Mouse (Mus musculus) urinary bladder, adult 2 months (tissue): Measurements from ENCODE around the gene Renbp. TPM values are rescaled to one million over a fixed set of nuclear protein-coding genes. Genes with fewer than 3 reads are reported as not detected.

ENCODE experiments used
- DNase-seq: peaks from one replicate; pipeline ENCODE4 v3.0.0; 2022; ENCODE audit warnings: low spot score
- polyA plus RNA-seq: library from polyadenylated mRNA; depleted of rRNA; stranded (reverse); fragments of >200 nt; gene quantifications from 2 replicates; pipeline ENCODE4 v1.2.3, GENCODE M21; 2012; rRNA removed

The Renbp gene
- 35.0 and 36.8 TPM in 2 replicates for polyA plus RNA-seq

DNA sequence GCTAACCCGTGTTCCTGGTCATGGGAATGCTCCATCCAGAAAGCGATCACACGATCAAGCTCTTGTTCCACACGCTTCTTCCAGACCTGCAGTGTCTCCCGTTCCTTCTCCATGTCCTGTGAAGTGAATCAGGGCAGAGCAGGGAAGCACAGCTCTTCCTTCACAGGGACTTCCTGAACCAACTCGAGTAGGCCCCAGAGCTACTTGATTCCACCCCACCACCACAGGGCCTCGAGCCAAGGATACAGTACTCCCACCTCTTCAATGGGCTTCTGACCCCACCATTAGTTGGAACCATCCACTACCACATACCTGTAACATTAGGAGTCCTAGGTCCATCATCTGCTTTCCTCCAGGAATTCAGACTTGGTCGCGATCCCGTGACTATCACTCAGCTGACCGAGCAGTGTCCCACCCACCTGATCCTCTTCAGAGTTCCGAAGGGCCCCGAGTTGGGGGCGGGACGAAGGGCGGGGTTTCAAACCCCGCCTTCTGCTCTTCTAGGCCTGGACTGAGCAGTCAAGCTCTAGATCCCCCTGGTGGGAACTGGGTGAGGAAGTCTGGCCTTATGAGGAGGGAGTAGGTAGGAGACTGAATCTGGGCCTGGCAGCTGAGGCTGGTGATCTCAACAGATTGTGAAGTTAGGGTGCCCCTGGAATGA, at the start of gene Renbp:
Gene Renbp, minus strand, starts transcription at position 449 of the 661 bp plus-strand sequence.
- DNase-seq: no peak

DNA sequence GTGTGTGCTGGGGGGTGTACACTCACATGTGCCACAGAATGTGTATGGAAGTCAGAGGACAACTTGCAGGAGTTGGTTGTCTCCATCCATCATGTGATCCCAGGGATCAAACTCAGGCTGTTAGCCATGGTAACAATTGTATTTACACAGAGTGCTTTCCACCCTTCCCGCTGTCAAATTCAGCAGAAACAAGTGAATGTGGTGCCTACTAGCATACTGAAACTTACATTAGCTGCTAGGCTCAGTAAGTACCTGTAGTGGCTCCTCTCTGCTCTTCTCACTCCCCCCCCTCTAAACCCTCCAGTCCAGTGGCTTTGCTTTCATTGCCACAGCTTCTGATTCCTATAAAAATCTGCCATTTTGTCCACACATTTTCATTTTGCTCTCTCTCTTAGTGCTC, 47.1 kb upstream of the Renbp start:
- DNase-seq: no peak

DNA sequence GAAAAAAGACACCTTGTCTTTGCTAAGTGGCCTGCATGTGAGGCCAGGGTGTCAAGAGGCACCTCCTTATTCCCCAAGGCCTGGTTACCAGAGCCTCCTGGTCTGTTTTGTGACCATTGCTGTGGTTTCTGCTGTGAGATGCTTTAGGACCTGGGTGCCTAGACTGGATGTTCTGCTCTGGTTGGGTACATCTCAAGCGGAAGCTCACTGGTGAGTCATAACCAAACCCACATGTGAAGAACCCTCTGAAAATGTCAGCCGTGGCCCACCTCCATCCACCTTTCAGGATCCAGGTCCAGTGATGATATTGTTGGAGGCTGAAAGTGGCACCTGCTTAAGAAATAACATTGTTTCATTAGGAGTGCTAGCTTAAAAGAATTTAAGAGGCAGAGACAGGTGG, 45.6 kb upstream of the Renbp start:
- no peak for DNase-seq

DNA sequence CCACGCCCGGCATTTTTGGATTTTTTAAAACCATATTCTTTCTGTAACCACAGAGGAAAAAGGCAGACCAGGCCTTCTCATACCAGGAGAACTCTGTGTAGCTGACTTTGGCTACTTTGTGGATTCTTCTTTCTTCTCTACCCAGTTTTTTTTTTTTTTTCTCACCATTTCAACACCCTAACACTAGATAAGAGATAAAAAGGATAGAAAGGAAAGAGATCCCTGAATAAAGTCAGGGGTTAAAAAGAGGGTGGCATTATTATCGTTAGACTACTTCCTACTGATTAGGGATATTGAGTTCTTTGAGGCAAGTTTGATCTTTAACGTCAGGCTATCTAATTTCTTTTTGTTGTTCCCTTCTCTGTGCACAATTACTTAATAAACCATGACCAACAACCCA, 42.1 kb upstream of the Renbp start:
- no peak for DNase-seq

DNA sequence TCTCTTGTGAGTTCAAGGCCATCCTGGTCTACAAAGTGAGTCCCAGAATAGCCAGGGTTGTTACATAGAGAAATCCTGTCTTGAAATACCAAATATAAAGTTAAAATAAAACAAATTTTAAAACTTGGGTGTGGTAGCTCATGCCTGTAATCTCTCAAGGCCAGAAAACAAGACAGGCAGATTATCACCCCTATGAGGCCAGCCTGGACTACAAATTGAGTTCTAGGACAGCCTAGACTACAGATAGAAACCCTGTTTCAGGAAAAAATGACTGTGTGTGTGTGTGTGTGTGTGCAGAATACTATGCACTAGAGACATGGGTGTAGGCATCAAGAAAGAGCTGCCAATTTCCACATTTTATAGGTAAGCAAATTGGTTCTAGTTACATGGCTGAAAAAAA, 40.1 kb upstream of the Renbp start:
- DNase-seq: no peak

DNA sequence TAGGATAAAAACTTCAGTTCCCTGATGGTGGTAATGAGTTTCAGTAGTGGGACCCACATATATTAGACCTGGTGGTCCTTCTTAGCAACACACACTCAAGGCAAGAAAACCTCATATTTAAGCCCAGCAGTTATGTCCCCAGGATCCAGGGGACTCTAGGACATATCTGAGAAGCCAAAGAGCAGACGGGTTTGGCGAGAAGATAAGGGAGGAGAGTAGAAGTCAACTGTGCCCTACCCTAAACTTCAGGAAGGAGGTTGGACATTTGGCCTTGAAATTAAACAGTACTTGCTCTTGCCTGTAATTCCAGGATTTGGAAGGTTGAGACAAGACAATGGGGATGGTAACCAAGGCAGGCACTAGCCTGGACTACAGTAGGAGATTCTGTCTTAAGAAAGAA, 39.1 kb upstream of the Renbp start:
- no peak for DNase-seq

DNA sequence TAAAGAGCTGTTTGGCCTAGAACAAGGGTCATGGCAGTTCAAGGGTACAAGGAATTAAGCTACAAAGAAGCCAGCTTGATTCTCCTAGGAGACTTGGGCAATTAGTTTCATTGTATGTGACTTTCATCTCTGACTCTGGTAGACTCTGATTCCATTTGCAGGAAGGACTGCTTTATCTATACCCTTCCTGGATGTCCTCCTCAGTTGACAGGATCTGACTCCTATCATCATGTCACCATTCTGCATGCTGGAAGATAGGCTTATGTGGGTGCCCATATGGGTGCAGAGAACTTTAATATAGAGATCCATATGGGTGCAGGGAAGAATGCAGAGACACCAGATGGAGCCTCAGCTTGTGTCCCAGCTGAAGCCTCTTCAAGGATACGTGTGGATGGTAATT, 38.5 kb upstream of the Renbp start:
- DNase-seq: no peak

DNA sequence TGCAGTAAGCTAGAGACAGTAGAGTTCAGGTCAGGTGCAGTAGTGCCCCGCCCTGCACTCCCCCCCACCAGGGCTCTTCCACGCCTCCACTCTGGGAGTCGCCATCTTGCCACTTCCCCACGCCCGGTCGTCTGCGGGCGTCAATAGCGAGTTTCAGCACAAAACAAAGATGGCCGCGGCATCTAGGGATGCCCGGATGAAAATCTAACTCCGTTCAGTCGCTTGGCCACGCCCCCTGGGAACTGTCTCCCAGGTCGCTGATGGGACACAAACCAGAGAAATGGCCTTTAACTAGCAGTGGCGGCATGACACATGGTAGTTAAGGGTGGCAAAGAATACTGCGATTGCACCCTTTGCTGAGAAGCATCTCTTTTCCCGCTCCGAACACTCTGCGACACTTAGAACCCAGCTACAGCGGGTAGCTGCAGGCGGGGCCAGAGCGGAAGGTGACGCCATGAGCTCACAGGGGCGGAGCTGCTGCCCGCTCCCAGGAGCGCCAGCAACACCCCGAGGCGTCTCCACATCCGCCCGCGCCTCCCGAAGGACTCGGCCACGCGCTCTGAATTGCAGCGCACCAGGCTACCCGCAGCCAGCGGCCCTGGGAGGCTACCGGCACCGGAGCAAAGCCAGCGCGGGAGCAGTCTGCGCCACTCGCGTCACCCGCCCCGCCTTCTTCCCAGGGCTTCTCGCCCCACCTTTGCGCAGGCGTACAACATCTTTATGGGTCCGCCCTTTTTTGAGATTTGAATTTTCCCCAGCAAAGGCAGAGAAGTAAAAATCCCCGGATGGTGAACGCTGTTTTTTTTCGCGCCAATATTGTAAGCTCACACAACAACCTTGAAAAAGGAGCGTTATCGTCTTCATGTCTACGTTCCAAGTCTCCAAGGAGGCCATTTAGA, 36.8 kb upstream of the Renbp start:
- peak; percentile 69 for DNase-seq

DNA sequence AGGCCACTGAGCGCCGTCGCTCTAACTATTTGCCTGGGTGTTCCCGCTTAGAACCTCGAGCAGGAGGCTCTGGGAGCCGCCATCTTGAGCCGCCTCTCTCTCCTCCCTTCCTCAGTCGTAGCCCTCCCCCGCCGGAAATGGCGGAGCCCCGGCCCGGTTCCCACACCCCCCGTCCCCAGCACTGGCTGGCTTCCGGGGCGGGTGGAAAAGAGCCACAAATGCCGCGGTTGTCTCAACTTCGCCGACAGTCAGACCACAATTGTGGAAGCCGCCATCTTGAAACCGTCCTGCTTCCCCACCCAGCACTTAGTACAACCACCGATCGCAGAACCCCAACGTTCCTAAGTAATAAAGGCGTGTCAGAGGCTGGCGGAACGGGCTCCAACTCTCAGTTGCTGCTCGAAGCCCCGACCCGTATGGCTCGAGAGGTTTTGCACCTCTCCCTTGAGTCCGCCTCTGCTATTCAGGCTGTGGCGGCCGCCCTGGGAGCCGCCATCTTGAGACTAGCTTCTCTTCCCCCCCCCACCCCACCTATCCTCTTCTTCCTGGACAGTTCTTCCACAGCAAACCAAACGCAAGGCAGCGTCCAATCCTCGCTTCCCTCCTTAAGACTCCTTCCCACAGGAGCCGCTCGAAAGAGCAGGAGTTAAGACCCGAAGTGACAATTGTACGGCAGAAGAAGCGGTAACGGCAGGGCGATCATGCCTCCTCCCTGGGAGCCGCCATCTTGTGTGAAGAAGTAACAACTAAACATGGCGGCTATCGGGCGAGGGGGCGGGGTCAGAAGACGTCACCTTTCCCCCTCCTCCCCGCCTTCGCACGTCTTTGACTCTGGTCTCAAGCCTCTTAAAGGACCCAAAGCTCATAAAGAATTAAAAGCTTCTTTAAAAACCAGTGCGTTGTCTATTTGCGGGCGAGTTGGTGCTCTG, 35.9 kb upstream of the Renbp start, which contains the start of gene Hcfc1:
Gene Hcfc1, minus strand, starts transcription at position 110 of the 929 bp plus-strand sequence.
- peak; percentile 77 for DNase-seq

DNA sequence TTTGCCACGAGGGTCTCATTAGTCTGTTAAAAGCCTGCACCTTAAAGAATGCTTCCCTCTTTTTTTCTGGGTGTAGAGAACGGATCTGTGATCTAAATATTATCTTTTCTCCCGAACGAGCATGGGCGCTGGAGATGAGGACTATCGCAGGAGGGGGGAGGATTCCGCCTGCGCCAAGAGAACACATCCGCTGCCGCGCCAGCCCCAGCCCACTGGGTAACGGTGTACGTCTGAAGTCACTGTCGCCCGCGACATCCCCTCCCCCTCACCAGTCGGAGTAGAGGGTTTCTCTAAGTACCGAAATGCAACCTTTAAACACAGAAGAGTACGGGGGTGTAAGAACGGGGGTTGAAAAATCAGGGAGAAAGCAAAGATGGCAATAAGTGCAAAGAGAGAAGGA, 34.7 kb upstream of the Renbp start:
- no peak for DNase-seq

DNA sequence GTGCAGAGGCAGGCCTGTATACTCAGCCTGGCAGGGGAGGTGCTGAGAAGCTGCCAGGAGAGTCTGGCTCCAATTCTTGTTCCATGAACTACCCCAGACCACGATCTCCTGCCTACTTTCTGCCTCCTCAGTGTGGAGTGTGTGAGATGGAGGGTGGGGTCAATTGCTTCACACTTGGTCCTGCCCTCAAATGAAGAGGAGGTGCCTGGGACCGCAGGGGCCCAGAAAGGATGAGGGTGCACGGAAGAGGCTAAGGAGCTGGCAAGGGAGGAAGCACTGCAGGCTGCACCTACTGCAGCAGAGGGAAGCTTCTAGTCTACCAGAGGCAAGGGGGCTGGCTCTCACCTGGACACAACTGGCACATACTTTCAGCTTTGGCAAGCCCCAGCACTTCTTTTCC, 33.7 kb upstream of the Renbp start:
- DNase-seq: no peak

DNA sequence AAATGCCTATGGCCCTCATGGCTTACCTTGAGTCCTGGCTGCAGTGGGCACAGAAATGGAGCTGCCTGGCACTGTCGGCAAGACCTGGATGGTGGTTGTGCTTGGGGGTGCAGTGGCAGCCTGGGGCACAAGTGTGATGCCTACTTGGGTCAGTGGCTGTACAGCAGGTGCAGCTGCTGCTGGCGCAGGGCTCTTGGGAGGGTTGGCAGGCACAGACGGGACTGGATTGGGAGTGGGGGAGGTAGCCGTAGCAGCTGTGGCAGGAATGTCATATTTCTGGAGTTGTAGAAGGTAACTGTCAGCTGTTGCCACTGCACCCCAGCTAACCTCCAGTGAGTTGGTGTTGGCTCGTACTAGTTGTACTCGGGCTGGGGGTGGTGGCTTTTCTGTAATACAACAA, 24.3 kb upstream of the Renbp start:
- DNase-seq: no peak

DNA sequence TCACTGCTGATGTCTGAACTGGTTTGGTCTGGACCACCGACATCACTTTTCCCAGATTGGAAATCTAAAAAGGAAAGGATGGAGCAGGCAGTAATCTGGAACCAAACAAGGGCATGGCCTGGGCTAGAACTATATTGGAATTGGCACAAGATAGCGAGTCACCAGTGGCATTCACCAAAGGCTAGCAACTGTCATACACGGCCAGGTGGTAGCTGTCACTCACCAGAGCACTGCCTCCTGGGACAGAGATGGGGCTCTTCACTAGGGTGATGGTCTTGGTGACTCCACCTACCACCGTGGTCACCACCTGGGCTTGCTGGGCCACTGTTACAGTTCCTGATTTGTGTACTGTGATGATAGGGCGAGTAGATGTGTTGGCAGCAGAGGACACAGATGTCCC, 22.0 kb upstream of the Renbp start:
- no peak for DNase-seq

DNA sequence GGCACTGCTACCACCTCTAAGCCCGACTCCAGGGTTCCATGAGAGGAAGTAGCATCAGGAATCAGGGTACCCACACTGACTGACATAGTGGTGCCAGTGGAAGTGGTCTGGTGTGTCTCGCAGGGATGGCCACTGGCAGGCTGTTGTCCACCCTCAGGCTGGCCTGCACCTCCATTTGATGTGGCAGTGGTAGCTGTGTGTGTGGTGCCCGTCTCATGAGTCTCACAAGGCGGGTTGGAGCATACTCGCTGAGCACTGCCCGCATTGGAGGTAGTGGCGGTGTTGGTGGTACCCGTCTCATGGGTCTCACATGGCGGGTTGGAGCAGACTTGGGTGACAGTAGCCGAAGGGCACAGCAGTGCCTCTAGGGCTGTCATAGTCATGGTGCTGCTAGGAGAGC, 18.7 kb upstream of the Renbp start:
- no peak for DNase-seq

DNA sequence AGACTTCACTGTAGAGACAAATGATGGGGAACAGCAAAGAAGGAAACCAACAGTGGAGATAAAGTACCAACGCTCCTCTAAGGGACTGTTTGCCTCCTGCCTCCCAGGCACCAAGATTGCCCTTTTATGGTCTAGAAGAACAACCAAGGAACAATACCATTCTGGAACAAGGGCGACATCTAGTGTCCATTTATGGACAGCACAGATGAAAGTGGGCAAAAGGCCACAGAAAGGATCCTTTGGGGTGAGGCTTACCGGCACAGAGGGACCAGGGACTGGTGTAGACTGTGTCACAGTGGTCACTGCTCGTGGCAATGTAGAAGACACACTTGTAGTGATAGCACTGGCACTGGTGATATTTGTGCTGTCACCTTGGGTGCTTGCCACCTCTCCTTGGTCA, 18.0 kb upstream of the Renbp start:
- DNase-seq: no peak

DNA sequence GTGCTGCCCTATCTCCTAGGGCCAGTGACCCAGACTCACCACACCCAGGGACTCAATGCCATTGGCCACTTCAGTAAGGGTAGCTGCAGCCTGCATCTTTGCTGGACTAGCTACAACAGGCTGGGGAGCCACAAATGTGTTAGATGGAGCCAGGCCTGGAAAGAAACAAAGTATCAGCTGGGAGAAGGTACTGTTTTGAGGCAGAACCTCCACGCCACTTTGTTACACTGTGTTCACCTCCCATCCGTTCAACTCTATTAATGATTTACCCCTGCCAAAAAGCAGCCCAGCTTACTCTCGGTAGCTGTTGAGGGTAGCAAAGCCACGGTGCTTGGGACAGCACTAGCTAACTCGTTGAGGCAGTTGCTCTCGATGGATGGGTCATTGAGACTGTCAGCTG, 16.2 kb upstream of the Renbp start:
- no peak for DNase-seq

DNA sequence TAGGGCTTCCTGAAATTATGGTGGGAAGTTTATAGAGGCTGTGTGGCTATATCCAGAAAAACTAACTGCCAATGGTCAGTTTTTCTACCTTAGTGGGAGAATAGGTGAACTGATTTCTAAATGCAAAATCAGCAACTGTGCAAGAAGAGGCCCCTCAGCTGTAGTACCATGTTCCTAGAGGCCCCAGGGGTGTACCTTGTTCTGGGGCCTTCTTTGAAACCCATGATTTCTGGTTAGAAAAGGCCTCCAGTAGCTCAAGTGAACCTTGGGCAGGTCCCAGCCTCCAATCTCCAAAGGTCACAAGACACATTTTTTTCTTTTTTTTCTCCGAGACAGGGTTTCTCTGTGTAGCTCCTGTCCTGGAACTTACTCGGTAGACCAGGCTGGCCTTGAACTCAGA, 11.6 kb upstream of the Renbp start:
- no peak for DNase-seq

DNA sequence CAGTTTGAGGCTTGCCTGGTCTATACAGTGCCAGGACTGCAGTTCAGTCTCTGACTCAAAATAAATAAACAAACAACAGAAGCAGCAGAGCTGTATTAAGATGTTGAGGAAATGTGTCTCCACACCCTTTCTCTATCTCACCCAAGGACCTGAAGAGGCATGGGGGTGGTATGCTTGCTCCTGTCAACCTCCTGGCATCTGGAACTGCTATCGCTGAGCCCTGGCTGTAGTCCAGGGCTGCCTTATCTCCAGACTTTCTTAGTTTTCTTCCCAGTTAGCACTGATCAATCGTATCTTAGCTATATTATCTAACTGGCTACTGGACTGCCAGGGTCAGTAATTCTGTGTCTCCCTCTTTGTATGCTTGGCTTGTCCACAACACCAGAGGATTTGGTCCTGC, 11.2 kb upstream of the Renbp start:
- DNase-seq: no peak

DNA sequence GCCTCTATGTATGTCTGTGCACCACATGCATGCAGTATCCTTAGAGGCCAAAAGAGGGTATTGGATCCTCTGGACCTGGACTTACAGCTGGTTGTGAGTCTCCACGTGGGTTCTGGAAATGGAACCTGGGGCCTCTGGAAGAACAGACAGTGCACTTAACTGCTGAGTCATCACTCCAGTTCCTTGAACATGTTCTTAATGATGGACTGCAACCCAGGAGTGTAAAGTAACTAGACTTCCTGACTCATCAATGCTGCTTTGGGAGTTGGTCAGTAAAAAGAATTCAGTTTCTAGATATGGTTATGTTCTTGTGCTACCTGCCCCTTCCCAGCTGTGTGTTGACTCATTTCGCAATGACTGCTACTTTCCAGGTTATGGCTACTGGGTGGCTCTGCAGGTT, 1.2 kb upstream of the Renbp start:
- no peak for DNase-seq

DNA sequence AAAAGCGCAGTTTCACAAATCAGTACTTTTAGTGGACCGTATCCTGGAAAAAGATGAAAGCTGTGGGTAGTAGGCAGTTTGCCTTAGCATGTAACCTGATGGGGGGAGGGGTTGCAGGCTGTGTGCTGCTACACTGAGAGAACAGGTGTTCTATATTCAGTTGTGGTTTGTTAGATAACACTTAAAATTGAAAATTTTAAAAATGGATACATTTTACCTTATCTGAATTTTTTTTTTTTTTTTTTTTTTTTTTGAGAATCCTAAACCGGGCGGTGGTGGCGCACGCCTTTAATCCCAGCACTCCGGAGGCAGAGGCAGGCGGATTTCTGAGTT, 8.1 kb downstream of the Renbp start:
- DNase-seq: no peak

DNA sequence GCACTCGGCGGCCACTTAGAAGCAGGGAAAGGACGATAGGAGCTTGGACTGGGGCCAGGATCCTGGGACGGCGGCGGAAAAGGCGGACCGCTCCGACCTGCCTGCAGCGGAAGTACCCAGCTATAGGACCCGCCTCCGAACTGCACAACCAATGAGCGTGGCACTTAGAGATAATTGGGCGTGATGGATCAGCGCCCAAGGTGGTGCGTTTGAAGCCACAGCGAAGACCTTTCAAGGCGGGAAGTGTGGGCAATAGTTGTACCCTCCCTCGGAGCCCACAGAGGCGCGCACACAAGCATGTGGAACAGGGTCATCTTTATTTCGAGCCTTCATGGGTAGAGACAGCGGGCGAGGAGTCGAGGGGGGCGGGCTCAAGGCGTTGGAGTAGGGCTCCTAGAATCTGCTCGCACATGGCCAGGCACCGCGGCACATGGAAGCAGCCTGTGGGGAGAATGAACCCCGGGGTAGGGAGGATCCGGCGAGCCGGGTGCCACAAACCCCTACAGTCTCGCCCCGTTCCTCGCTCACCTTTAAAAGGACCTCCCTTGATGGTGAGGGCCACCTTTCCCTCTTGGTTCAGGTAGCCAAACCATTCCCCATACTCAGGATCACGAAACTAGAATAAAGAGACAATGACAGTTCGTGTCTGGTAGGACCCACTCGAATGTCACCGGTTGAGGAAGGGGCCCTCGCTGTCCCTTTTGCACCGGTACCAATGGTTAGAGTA, 8.7 kb downstream of the Renbp start, which contains the start of the genes Arhgap4 and Naa10:
Gene Arhgap4, minus strand, starts transcription at position 48 of the 727 bp plus-strand sequence.
Gene Naa10, minus strand, starts transcription at position 122 of the 727 bp plus-strand sequence.
- DNase-seq: peak; percentile 64
